Mouse (Mus musculus): ENCODE results near the gene Fam133b. TPM values are rescaled to one million over a fixed set of nuclear protein-coding genes. Genes with fewer than 3 reads are reported as not detected.

Gene Fam133b
- polyA plus RNA-seq, 1 experiment from 2014 or later, result 16.4 TPM

DNA sequence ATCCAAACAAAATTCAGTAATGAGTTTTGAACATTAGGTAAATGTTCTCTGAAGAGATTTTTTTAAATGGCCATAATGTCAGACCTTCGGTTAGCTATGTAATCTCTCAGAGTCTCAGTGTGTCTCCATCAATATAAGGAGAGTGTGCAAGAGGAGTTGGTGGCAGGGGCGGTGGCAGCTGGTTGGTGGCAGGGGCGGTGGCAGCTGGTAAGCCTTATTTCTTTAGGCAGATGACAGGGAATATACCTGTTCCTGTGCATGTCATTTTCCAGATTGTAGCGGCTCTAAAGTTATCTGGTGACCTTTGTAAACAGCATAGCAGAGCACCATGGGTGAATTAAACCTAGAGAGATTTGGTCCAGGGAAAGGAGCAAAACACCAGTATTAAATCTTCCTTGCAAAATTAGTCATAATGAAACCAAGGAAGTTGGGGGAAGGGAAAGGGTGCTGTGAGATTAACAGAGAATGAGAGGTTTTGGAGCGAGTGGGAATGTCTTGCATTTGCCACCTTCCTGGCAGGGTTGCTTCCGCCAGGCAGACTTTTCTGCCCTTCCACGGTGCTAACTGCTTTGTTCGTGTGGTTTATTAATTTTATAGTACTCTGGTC is 42.6 kb upstream of the Fam133b start:
- no peaks in the 10 kb centered on the region for H3K9me3 ChIP-seq (ENCODE audit: control insufficient read depth, low read length)
- no peak for TF ChIP-seq CTCF (IDR thresholded peaks at IDR 0.05; ENCODE audit: low read depth)
- no peak for TF ChIP-seq EP300 (optimal IDR thresholded peaks at IDR 0.05)
- no peak overlapping the region for H3K4me2 ChIP-seq (replicated peaks; ENCODE audit: low read depth)
- WGBS, result 62% methylated on average over 8 of the region's 8 CpGs
- H3K9ac ChIP-seq (ENCODE audit: low read length), result no peak overlapping the region
- H3K4me3 ChIP-seq (ENCODE audit: low read depth, low read length), result no peak overlapping the region
- no peak overlapping the region for H3K27ac ChIP-seq (replicated peaks)
- H3K36me3 ChIP-seq (ENCODE audit: control insufficient read depth, insufficient read depth, low read length), result no peaks in the 10 kb centered on the region
- DNase-seq (ENCODE audit: low spot score), result no peak
- no peak for ATAC-seq (ENCODE audit: low FRiP score, low TSS enrichment)
- peaks cover 4% of the 10 kb centered on the region; the same call in 1 of the 2 replicates for H3K4me1 ChIP-seq (replicated peaks; ENCODE audit: control insufficient read depth, insufficient read depth)
- no peaks in the 10 kb centered on the region for H3K27me3 ChIP-seq (ENCODE audit: control insufficient read depth, insufficient read depth, low read length)

DNA sequence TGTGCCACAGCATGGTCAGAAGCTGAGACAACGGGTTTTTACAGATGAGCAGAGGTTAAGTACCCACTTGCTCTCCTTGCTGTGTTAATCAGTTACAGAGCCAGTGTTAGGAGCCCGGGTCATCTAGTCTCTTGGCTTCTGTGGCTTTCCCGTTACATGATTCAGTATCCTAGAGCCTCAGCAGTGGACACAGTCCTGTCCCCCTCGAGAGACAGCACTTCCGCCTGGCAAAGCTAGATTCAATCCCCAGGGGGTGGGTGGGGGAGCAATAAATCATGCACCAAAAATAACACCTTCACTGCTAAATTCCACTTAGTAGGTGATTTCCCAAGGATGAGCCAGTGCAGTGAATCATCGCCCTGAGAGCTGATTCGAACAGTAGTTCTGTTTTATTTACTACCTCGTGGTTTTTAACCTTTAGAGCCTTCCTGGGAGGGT is 42.0 kb upstream of the Fam133b start:
- 38% methylated on average over 8 of the region's 8 CpGs for WGBS
- no peak overlapping the region for H3K9ac ChIP-seq (ENCODE audit: low read length)
- ATAC-seq (ENCODE audit: low FRiP score, low TSS enrichment), result no peak
- TF ChIP-seq EP300 (optimal IDR thresholded peaks at IDR 0.05), result no peak
- no peak overlapping the region for H3K27ac ChIP-seq (replicated peaks)
- no peaks in the 10 kb centered on the region for H3K36me3 ChIP-seq (ENCODE audit: control insufficient read depth, insufficient read depth, low read length)
- no peak overlapping the region for H3K4me2 ChIP-seq (replicated peaks; ENCODE audit: low read depth)
- no peak for DNase-seq (ENCODE audit: low spot score)
- H3K9me3 ChIP-seq (ENCODE audit: control insufficient read depth, low read length), result no peaks in the 10 kb centered on the region
- H3K4me3 ChIP-seq (ENCODE audit: low read depth, low read length), result no peak overlapping the region
- peaks cover 4% of the 10 kb centered on the region; the same call in 1 of the 2 replicates for H3K4me1 ChIP-seq (replicated peaks; ENCODE audit: control insufficient read depth, insufficient read depth)
- H3K27me3 ChIP-seq (ENCODE audit: control insufficient read depth, insufficient read depth, low read length), result no peaks in the 10 kb centered on the region

DNA sequence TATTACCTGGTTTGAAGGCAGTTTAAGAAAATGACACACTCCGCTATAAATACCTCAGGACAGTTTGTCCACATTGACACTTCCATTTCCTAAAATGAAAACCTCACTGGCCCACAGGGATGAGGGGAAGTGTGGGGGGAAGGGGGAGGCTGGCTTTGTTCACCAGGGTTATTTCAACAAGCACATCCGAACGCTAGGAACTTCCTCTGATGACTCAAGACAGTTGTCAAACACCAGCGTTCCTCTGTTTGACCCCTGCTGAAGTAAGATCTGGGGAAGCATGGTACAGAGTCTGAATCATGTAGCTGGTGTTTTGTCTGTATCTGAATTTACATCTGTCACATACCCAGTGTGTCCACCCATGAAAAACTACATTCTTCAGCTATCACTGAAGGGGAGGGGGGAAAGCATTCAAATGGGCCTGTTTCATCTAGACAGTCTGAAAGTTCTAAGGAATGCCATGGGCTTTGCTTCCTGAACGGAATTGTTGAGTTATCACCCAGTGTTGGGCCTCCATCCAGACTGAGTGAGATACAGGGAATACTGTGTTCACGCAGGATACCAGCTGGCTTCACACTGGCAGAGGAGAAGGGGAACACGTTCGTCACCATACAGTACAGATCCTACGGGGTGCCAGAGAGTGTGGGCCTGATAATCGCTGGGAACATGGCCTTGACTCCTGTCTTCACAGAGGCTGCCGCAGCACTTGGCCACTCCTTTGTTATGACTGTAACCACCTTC is 40.9 kb upstream of the Fam133b start:
- ATAC-seq (ENCODE audit: low FRiP score, low TSS enrichment) (peak; percentile 26; the same call in 1 of the 2 replicates), DNase-seq (ENCODE audit: low spot score) (no peak)
- Histone ChIP-seq H3K27me3 (ENCODE audit: control insufficient read depth, insufficient read depth, low read length) (no peaks in the 10 kb centered on the region), H3K36me3 (ENCODE audit: control insufficient read depth, insufficient read depth, low read length) (no peaks in the 10 kb centered on the region), H3K9ac (ENCODE audit: low read length) (no peak overlapping the region), H3K27ac (replicated peaks) (0 out of 2 replicates have a peak overlapping the region, but pooled peaks have one; percentile 24), H3K4me3 (ENCODE audit: low read depth, low read length) (no peak overlapping the region), H3K9me3 (ENCODE audit: control insufficient read depth, low read length) (no peaks in the 10 kb centered on the region), H3K4me1 (replicated peaks; ENCODE audit: control insufficient read depth, insufficient read depth) (peaks cover 4% of the 10 kb centered on the region; the same call in 1 of the 2 replicates), H3K4me2 (replicated peaks; ENCODE audit: low read depth) (no peak overlapping the region)
- WGBS, result 40% methylated on average over 11 of the region's 11 CpGs
- no peak for TF ChIP-seq CTCF (IDR thresholded peaks at IDR 0.05; ENCODE audit: low read depth)
- no peak for TF ChIP-seq EP300 (optimal IDR thresholded peaks at IDR 0.05)

DNA sequence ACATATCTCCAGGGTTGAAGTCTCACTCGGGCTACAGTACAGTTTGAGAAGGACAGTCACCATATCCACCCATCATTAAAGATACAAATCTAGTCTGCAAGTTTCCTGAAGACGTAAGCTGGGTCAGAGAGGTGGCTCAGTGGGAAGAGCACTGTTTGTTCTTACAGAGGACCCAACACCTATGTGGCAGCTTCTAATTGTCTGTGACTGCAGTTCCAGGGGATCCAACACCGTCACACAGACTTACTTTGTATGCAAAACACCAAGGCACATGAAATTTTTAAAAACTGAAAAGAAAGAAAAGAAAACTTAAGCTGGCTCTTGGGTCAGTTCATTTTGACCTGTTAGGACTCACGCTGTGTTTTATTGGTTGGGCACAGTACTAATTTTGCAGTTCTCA is 40.3 kb upstream of the Fam133b start:
- Histone ChIP-seq H3K9me3 (ENCODE audit: control insufficient read depth, low read length) (no peaks in the 10 kb centered on the region), H3K36me3 (ENCODE audit: control insufficient read depth, insufficient read depth, low read length) (no peaks in the 10 kb centered on the region), H3K27ac (replicated peaks) (no peak overlapping the region), H3K4me2 (replicated peaks; ENCODE audit: low read depth) (no peak overlapping the region), H3K27me3 (ENCODE audit: control insufficient read depth, insufficient read depth, low read length) (no peaks in the 10 kb centered on the region), H3K9ac (ENCODE audit: low read length) (no peak overlapping the region), H3K4me1 (replicated peaks; ENCODE audit: control insufficient read depth, insufficient read depth) (peaks cover 4% of the 10 kb centered on the region; the same call in 1 of the 2 replicates), H3K4me3 (ENCODE audit: low read depth, low read length) (no peak overlapping the region)
- ATAC-seq (ENCODE audit: low FRiP score, low TSS enrichment), result no peak
- TF ChIP-seq CTCF (IDR thresholded peaks at IDR 0.05; ENCODE audit: low read depth), result no peak
- TF ChIP-seq EP300 (optimal IDR thresholded peaks at IDR 0.05), result no peak
- 68% methylated on average over 4 of the region's 4 CpGs for WGBS
- DNase-seq (ENCODE audit: low spot score), result no peak

DNA sequence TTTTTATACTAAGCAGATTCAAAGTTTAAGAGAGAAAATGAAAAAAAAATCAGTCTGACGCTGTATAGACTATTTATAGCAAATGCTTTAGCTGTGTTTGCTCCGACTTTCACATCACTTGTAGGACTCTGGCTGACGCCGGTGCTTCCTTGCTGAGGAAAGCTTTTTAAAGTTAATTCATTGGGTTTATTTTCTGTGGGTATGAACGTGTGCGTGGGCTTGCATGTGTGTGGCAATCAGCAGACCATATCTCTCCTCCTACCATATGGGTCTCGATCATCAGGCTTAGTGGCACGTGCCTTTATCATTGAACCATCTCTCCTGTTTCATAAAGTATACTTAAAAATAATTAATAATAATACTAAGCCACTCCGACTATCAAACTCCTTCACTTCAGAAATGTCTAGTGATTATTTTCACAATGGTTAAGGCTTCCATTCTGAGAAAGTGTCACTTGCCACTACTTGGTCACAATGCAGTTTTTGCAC is 39.8 kb upstream of the Fam133b start:
- ATAC-seq (ENCODE audit: low FRiP score, low TSS enrichment) (no peak), DNase-seq (ENCODE audit: low spot score) (no peak)
- Histone ChIP-seq H3K9me3 (ENCODE audit: control insufficient read depth, low read length) (no peaks in the 10 kb centered on the region), H3K9ac (ENCODE audit: low read length) (no peak overlapping the region), H3K36me3 (ENCODE audit: control insufficient read depth, insufficient read depth, low read length) (no peaks in the 10 kb centered on the region), H3K27me3 (ENCODE audit: control insufficient read depth, insufficient read depth, low read length) (no peaks in the 10 kb centered on the region), H3K27ac (replicated peaks) (no peak overlapping the region), H3K4me1 (replicated peaks; ENCODE audit: control insufficient read depth, insufficient read depth) (peaks cover 4% of the 10 kb centered on the region; the same call in 1 of the 2 replicates), H3K4me3 (ENCODE audit: low read depth, low read length) (no peak overlapping the region), H3K4me2 (replicated peaks; ENCODE audit: low read depth) (no peak overlapping the region)
- TF ChIP-seq EP300 (optimal IDR thresholded peaks at IDR 0.05), result no peak
- no peak for TF ChIP-seq CTCF (IDR thresholded peaks at IDR 0.05; ENCODE audit: low read depth)
- 71% methylated on average over 9 of the region's 9 CpGs for WGBS

DNA sequence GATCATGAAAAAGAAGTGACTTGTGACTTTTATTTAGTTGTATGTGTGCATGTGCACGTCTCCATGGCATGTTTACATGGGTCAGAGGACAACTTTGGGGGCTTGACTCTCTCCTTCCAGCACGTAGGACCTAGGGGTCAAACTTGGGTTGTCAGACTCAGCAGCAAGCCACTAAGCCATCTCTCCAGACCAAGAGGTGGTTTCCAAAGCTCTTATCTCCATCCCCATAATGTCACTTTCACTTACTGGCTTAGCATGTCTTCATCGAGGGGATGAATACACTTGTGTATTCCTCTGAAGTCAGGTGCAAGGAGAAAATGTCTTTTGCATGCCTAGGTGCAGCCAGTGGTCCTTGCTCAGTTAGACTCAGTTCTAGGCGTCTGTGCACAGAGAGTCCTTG is 39.2 kb upstream of the Fam133b start:
- 67% methylated on average over 4 of the region's 4 CpGs for WGBS
- H3K27ac ChIP-seq (replicated peaks), result no peak overlapping the region
- TF ChIP-seq EP300 (optimal IDR thresholded peaks at IDR 0.05) (no peak), CTCF (IDR thresholded peaks at IDR 0.05; ENCODE audit: low read depth) (no peak)
- H3K4me3 ChIP-seq (ENCODE audit: low read depth, low read length), result no peak overlapping the region
- no peaks in the 10 kb centered on the region for H3K9me3 ChIP-seq (ENCODE audit: control insufficient read depth, low read length)
- H3K4me1 ChIP-seq (replicated peaks; ENCODE audit: control insufficient read depth, insufficient read depth), result peaks cover 4% of the 10 kb centered on the region; the same call in 1 of the 2 replicates
- no peak for DNase-seq (ENCODE audit: low spot score)
- no peak overlapping the region for H3K4me2 ChIP-seq (replicated peaks; ENCODE audit: low read depth)
- no peaks in the 10 kb centered on the region for H3K36me3 ChIP-seq (ENCODE audit: control insufficient read depth, insufficient read depth, low read length)
- no peaks in the 10 kb centered on the region for H3K27me3 ChIP-seq (ENCODE audit: control insufficient read depth, insufficient read depth, low read length)
- H3K9ac ChIP-seq (ENCODE audit: low read length), result no peak overlapping the region
- ATAC-seq (ENCODE audit: low FRiP score, low TSS enrichment), result no peak

All from stomach, postnatal 0 days (tissue).